8 mouse cellular contexts compared by ENCODE assay signal in the genomic region with DNA sequence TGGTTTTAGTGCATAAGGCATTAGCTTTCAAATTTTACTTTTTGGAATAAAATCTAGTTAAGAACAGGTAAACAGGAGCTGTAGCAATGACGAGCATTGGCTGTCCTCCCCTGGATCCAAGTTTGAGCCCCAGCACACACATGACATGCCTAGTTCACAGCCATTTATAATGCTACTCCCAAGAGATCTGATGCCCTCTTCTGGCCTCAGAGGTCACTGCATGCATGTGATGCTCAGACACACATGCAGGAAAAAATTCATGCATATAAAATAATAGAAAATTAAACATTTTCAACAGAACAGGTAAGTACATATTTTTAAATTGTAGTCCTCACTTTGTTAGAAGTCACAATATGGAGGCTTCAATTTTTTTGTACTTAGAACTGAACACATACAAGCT.
DNase-seq lines count a peak whose midpoint lies in the region; ATAC-seq and TF ChIP-seq lines count a peak whose summit lies in the region.

No protein-coding gene starts in this region.

- H3K4me2 ChIP-seq in hindbrain, embryonic 14.5 days (replicated peaks), result no peak overlapping the region

- H3K36me3 ChIP-seq in hindbrain, embryonic 10.5 days, result no peaks in the 10 kb centered on the region
- H3K36me3 ChIP-seq in hindbrain, embryonic 14.5 days (replicated peaks; ENCODE audit: control insufficient read depth, insufficient read depth), result no peaks in the 10 kb centered on the region
- no peaks in the 10 kb centered on the region for H3K36me3 ChIP-seq in limb, embryonic 10.5 days
- H3K36me3 ChIP-seq in small intestine, adult 2 months (ENCODE audit: control insufficient read depth, insufficient read depth, low read length), result no peaks in the 10 kb centered on the region

- peak; percentile 34 for DNase-seq in hindbrain, embryonic 10.5 days (ENCODE audit: low spot score)
- DNase-seq in hindbrain, embryonic 14.5 days (ENCODE audit: low spot score), result no peak
- peak; percentile 71 to 74 for DNase-seq in B cell, adult 2 months
- DNase-seq in WW6 (ENCODE audit: low read depth, low spot score), result peak; percentile 3
- peak; percentile 61 for DNase-seq in embryo, embryonic 10.5 days (ENCODE audit: low spot score)
- peak; percentile 40 for DNase-seq in limb, embryonic 10.5 days (ENCODE audit: low spot score)
- no peak for DNase-seq in urinary bladder, postnatal 4 days (ENCODE audit: low spot score in 2 of 2)

- H3K4me1 ChIP-seq in hindbrain, embryonic 10.5 days (replicated peaks), result no peaks in the 10 kb centered on the region
- no peaks in the 10 kb centered on the region for H3K4me1 ChIP-seq in hindbrain, embryonic 14.5 days (replicated peaks; ENCODE audit: control insufficient read depth, insufficient read depth, low read length)
- no peaks in the 10 kb centered on the region for H3K4me1 ChIP-seq in limb, embryonic 10.5 days
- no peaks in the 10 kb centered on the region for H3K4me1 ChIP-seq in small intestine, adult 2 months (ENCODE audit: control insufficient read depth, insufficient read depth, insufficient read length, low read length)

- TF ChIP-seq POLR2A in small intestine, adult 2 months (IDR thresholded peaks at IDR 0.05; ENCODE audit: low read depth, low read length), result no peak

- no peaks in the 10 kb centered on the region for H3K9me3 ChIP-seq in hindbrain, embryonic 10.5 days
- H3K9me3 ChIP-seq in hindbrain, embryonic 14.5 days (ENCODE audit: control insufficient read depth, low read length), result no peaks in the 10 kb centered on the region
- no peaks in the 10 kb centered on the region for H3K9me3 ChIP-seq in limb, embryonic 10.5 days (replicated peaks)

- no peak overlapping the region for H3K9ac ChIP-seq in hindbrain, embryonic 14.5 days

- no peaks in the 10 kb centered on the region for H3K27me3 ChIP-seq in hindbrain, embryonic 10.5 days (ENCODE audit: insufficient read depth, poor library complexity, severe bottlenecking)
- no peaks in the 10 kb centered on the region for H3K27me3 ChIP-seq in hindbrain, embryonic 14.5 days (ENCODE audit: control insufficient read depth, insufficient read depth, low read length)
- H3K27me3 ChIP-seq in limb, embryonic 10.5 days (ENCODE audit: low read depth, poor library complexity, severe bottlenecking), result no peaks in the 10 kb centered on the region
- no peaks in the 10 kb centered on the region for H3K27me3 ChIP-seq in small intestine, adult 2 months (ENCODE audit: control insufficient read depth, insufficient read depth, low read length)

- no peak overlapping the region for H3K4me3 ChIP-seq in hindbrain, embryonic 10.5 days
- no peak overlapping the region for H3K4me3 ChIP-seq in hindbrain, embryonic 14.5 days (replicated peaks; ENCODE audit: low read length)
- no peak overlapping the region for H3K4me3 ChIP-seq in limb, embryonic 10.5 days
- no peak overlapping the region for H3K4me3 ChIP-seq in small intestine, adult 2 months (ENCODE audit: low read depth, low read length)

- no peak overlapping the region for H3K27ac ChIP-seq in hindbrain, embryonic 10.5 days
- no peak overlapping the region for H3K27ac ChIP-seq in hindbrain, embryonic 14.5 days
- no peak overlapping the region for H3K27ac ChIP-seq in limb, embryonic 10.5 days
- H3K27ac ChIP-seq in small intestine, adult 2 months (ENCODE audit: insufficient read depth, low read depth, low read length), result no peak overlapping the region

- ATAC-seq in hindbrain, embryonic 14.5 days (ENCODE audit: low FRiP score), result no peak

- peak; percentile 47; the same call in 1 of the 2 replicates for TF ChIP-seq CTCF in small intestine, adult 2 months (IDR thresholded peaks at IDR 0.05; ENCODE audit: extremely low read depth, insufficient read length, insufficient replicate concordance, low read depth, low read length)

- WGBS in hindbrain, embryonic 10.5 days, result 66% methylated on average over 1 of the region's 1 CpGs
- WGBS in hindbrain, embryonic 14.5 days, result 65% methylated on average over 1 of the region's 1 CpGs
- WGBS in limb, embryonic 10.5 days, result 70% methylated on average over 1 of the region's 1 CpGs
- WGBS in small intestine, adult 2 months, result 54% methylated on average over 1 of the region's 1 CpGs

Comparison
In these comparisons a context has a peak if more than half of its experiments do, and no peak if none do; other contexts are left out.
1. DNase-seq: peak in hindbrain, embryonic 10.5 days (single experiment), B cell, adult 2 months (2 of 2), WW6 (single experiment), embryo, embryonic 10.5 days (single experiment) and limb, embryonic 10.5 days (single experiment); none in hindbrain, embryonic 14.5 days (single experiment) and urinary bladder, postnatal 4 days (0 of 2).